Mouse (Mus musculus) megakaryocyte, embryonic 14.5 days (primary cell): ENCODE measurements around the gene Retnlg. TPM values are rescaled to one million over a fixed set of nuclear protein-coding genes. Genes with fewer than 3 reads are reported as not detected.
"Not testable (repeated sequence)": the region's sequence is repeated elsewhere in the genome, so short reads cannot be mapped to it uniquely, and the experiment has no call there.

Source experiments
- H3K27me3 ChIP-seq: replicated peaks from 2 replicates; pipeline ENCODE3; 2012; ENCODE audit warnings: inconsistent platforms
- H3K36me3 ChIP-seq: replicated peaks from 2 replicates; pipeline ENCODE3; 2012; ENCODE audit warnings: low read length, inconsistent platforms, mixed read lengths
- H3K4me1 ChIP-seq: 2 replicates; pipeline ENCODE4 v1.6.1; 2012; ENCODE audit warnings: inconsistent platforms
- H3K4me3 ChIP-seq: replicated peaks from 2 replicates; pipeline ENCODE3; 2012; ENCODE audit warnings: moderate library complexity, mild to moderate bottlenecking, inconsistent platforms
- H3K9me3 ChIP-seq: 2 replicates; pipeline ENCODE4 v1.6.1; 2012; ENCODE audit warnings: inconsistent platforms
- FLI1 ChIP-seq: IDR thresholded peaks from 2 replicates; pipeline ENCODE4 v1.6.1; 2012; ENCODE audit warnings: low read length, inconsistent platforms, mixed read lengths
- GATA1 ChIP-seq: IDR thresholded peaks from 3 replicates; pipeline ENCODE4 v1.6.1; 2012; ENCODE audit warnings: mixed read lengths, low read length, inconsistent platforms, borderline replicate concordance
- polyA plus RNA-seq: library from polyadenylated mRNA; stranded (reverse); fragments of >175 nt; gene quantifications from 2 replicates; pipeline ENCODE4 v1.2.3, GENCODE M21; 2012; ENCODE audit warnings: low replicate concordance; ENCODE audit not compliant: insufficient read depth

Gene Retnlg
- 0.81 TPM in 1 of 2 replicates, not detected in the other for polyA plus RNA-seq

GRCm38 (mm10) chr16:48872321-48872720 lies at the start of gene Retnlg:
Gene Retnlg (plus strand): TSS chr16:48872621.
- Histone ChIP-seq H3K9me3 (no peaks in the 10 kb centered on the region), H3K27me3 (no peaks in the 10 kb centered on the region), H3K4me1 (no peaks in the 10 kb centered on the region), H3K4me3 (no peak within 1 kb of the TSS), H3K36me3 (no peaks in the 10 kb centered on the region)
- TF ChIP-seq GATA1 (no peak), FLI1 (no peak)

GRCm38 (mm10) chr16:48826474-48826873 lies 45.9 kb upstream of the Retnlg start:
- Histone ChIP-seq H3K27me3 (no peaks in the 10 kb centered on the region), H3K4me1 (no peaks in the 10 kb centered on the region), H3K9me3 (no peaks in the 10 kb centered on the region), H3K36me3 (no peaks in the 10 kb centered on the region), H3K4me3 (no peak overlapping the region)
- TF ChIP-seq FLI1 (no peak), GATA1 (no peak)

- no peak for TF ChIP-seq GATA1
- no peak for TF ChIP-seq FLI1
- H3K4me3 ChIP-seq, result no peak overlapping the region
- no peaks in the 10 kb centered on the region for H3K27me3 ChIP-seq
- no peaks in the 10 kb centered on the region for H3K9me3 ChIP-seq
- H3K4me1 ChIP-seq, result no peaks in the 10 kb centered on the region
- no peaks in the 10 kb centered on the region for H3K36me3 ChIP-seq
These were observed 44.8 kb upstream of the Retnlg start for GRCm38 (mm10) chr16:48827625-48828024.

GRCm38 (mm10) chr16:48829060-48829459 lies 43.4 kb upstream of the Retnlg start:
- TF ChIP-seq GATA1 (no peak), FLI1 (no peak)
- Histone ChIP-seq H3K4me1 (no peaks in the 10 kb centered on the region), H3K36me3 (no peaks in the 10 kb centered on the region), H3K4me3 (no peak overlapping the region), H3K27me3 (no peaks in the 10 kb centered on the region), H3K9me3 (no peaks in the 10 kb centered on the region)

- no peaks in the 10 kb centered on the region for H3K36me3 ChIP-seq
- H3K4me1 ChIP-seq, result no peaks in the 10 kb centered on the region
- H3K4me3 ChIP-seq, result no peak overlapping the region
- H3K9me3 ChIP-seq, result no peaks in the 10 kb centered on the region
- no peaks in the 10 kb centered on the region for H3K27me3 ChIP-seq
- TF ChIP-seq FLI1 (no peak), GATA1 (no peak)
These were observed 40.4 kb upstream of the Retnlg start for GRCm38 (mm10) chr16:48832055-48832454.

GRCm38 (mm10) chr16:48833626-48834025 lies 38.8 kb upstream of the Retnlg start:
- not testable (repeated sequence) for H3K4me3 ChIP-seq, H3K27me3 ChIP-seq, H3K4me1 ChIP-seq, H3K36me3 ChIP-seq, H3K9me3 ChIP-seq

GRCm38 (mm10) chr16:48842266-48842665 lies 30.2 kb upstream of the Retnlg start, which contains the start of gene Retnla:
Gene Retnla (plus strand): TSS chr16:48842551.
- TF ChIP-seq GATA1 (no peak), FLI1 (no peak)
- no peaks in the 10 kb centered on the region for H3K4me1 ChIP-seq

GRCm38 (mm10) chr16:48843671-48844386 lies 28.6 kb upstream of the Retnlg start:
- Histone ChIP-seq H3K4me3 (no peak overlapping the region), H3K27me3 (no peaks in the 10 kb centered on the region), H3K9me3 (no peaks in the 10 kb centered on the region), H3K4me1 (no peaks in the 10 kb centered on the region), H3K36me3 (no peaks in the 10 kb centered on the region)
- TF ChIP-seq FLI1, result no peak
- TF ChIP-seq GATA1, result no peak

More at GRCm38 (mm10) chr16:48842266-48842665, 30.2 kb upstream of the Retnlg start, which contains the start of gene Retnla:
- Histone ChIP-seq H3K27me3 (no peaks in the 10 kb centered on the region), H3K36me3 (no peaks in the 10 kb centered on the region), H3K4me3 (no peak within 1 kb of the TSS), H3K9me3 (no peaks in the 10 kb centered on the region)

- H3K36me3 ChIP-seq, H3K4me3 ChIP-seq, H3K27me3 ChIP-seq, H3K9me3 ChIP-seq, H3K4me1 ChIP-seq: not testable (repeated sequence)
These were observed 7.4 kb upstream of the Retnlg start for GRCm38 (mm10) chr16:48865004-48865403.

- Histone ChIP-seq H3K9me3 (no peaks in the 10 kb centered on the region), H3K27me3 (no peaks in the 10 kb centered on the region), H3K36me3 (no peaks in the 10 kb centered on the region), H3K4me1 (no peaks in the 10 kb centered on the region), H3K4me3 (no peak overlapping the region)
- no peak for TF ChIP-seq FLI1
These were observed 4.7 kb upstream of the Retnlg start for GRCm38 (mm10) chr16:48867690-48868089.

GRCm38 (mm10) chr16:48868663-48869062 lies 3.8 kb upstream of the Retnlg start:
- no peaks in the 10 kb centered on the region for H3K27me3 ChIP-seq
- TF ChIP-seq FLI1 (no peak), GATA1 (no peak)
- no peak overlapping the region for H3K4me3 ChIP-seq
- H3K4me1 ChIP-seq, result no peaks in the 10 kb centered on the region
- H3K9me3 ChIP-seq, result no peaks in the 10 kb centered on the region
- no peaks in the 10 kb centered on the region for H3K36me3 ChIP-seq
